Mouse (Mus musculus) MEL (cell line): Measurements from ENCODE around the gene Fam53b.

Experiments
- CTCF ChIP-seq, 3 experiments: IDR thresholded peaks in 2 of 3; conservative IDR thresholded peaks in 1 of 3; 2 replicates each; pipeline ENCODE4 v1.5.1; 2011 to 2012; ENCODE audit warnings: low read length in 3 of 3, low read depth in 2 of 3, mild to moderate bottlenecking in 2 of 3, improper control_type of control experiment in 1 of 3, inconsistent platforms in 1 of 3, mixed read lengths in 1 of 3, moderate library complexity in 1 of 3; ENCODE audit not compliant: control insufficient read depth in 1 of 3, insufficient read depth in 1 of 3, poor library complexity in 1 of 3, severe bottlenecking in 1 of 3
- ELF1 ChIP-seq: IDR thresholded peaks from 2 replicates; pipeline ENCODE4 v1.6.1; 2014; ENCODE audit warnings: low read depth, mild to moderate bottlenecking, inconsistent platforms, low read length, improper control_type of control experiment, moderate library complexity
- EP300 ChIP-seq, 2 experiments: IDR thresholded peaks; 2 replicates each; pipeline ENCODE4 v1.6.1; 2011; ENCODE audit warnings: improper control_type of control experiment in 2 of 2, low read length in 2 of 2, low read depth in 1 of 2, mild to moderate bottlenecking in 1 of 2
- NRF1 ChIP-seq: IDR thresholded peaks from 2 replicates; pipeline ENCODE4 v1.6.1; 2014; ENCODE audit warnings: low read depth, mild to moderate bottlenecking, inconsistent platforms, low read length, improper control_type of control experiment, moderate library complexity; ENCODE audit not compliant: poor library complexity, insufficient read depth, severe bottlenecking

- TF ChIP-seq ELF1 (no peak), CTCF (IDR thresholded peaks at IDR 0.05 in 2 of 3, conservative IDR thresholded peaks at IDR 0.05 in 1 of 3; ENCODE audit: control insufficient read depth in 1 of 3, insufficient read depth in 1 of 3, low read depth in 2 of 3, low read length in 3 of 3, poor library complexity in 1 of 3, severe bottlenecking in 1 of 3) (no peak), NRF1 (no peak), EP300 (IDR thresholded peaks at IDR 0.05; ENCODE audit: low read depth in 1 of 2, low read length in 2 of 2) (no peak)
Observed at GRCm38 (mm10) chr7:132722401-132723370, 91.0 kb downstream of the Fam53b start.
